Mouse (Mus musculus) neutrophil, adult 5-6 weeks (primary cell): Measurements from ENCODE around the gene Haspin. TPM values are rescaled to one million over a fixed set of nuclear protein-coding genes. Genes with fewer than 3 reads are reported as not detected.
"Not testable (repeated sequence)": the region's sequence is repeated elsewhere in the genome, so short reads cannot be mapped to it uniquely, and the experiment has no call there.

Source experiments
- ATAC-seq: fragments of 151-379, 151-347 bp; 2 replicates; pipeline ENCODE4 v1.8.0; 2017; ENCODE audit warnings: mild to moderate bottlenecking, moderate TSS enrichment; ENCODE audit not compliant: insufficient number of reproducible peaks, poor library complexity, low FRiP score, severe bottlenecking; ENCODE audit errors: extremely low read depth
- total RNA-seq: library from RNA; stranded (forward); fragments of 200-1000 nt; gene quantifications from 2 replicates; pipeline ENCODE4 v1.2.3, GENCODE M21; 2017

The Haspin gene
- total RNA-seq, 1 experiment from 2014 or later: 4.3 TPM

DNA sequence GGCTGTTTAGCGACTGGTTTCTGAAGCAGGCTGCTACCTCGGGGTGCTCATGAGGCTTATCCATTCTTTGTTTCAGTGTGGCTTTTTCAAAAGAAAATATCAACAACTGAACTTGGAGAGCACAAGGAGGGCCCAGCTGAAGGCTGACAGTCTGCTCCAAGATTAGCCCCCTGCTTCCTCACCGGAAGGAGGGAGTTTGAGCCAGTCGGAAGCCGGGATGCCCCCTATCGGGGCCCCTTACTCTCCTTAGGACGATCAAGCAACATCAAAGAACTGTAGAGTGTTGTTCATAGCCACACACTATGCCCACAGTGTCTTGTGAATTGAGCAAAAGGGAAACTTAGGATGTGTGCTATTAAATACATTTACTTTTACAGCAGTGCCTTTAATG is 8.9 kb upstream of the Haspin start:
- ATAC-seq: no peak

DNA sequence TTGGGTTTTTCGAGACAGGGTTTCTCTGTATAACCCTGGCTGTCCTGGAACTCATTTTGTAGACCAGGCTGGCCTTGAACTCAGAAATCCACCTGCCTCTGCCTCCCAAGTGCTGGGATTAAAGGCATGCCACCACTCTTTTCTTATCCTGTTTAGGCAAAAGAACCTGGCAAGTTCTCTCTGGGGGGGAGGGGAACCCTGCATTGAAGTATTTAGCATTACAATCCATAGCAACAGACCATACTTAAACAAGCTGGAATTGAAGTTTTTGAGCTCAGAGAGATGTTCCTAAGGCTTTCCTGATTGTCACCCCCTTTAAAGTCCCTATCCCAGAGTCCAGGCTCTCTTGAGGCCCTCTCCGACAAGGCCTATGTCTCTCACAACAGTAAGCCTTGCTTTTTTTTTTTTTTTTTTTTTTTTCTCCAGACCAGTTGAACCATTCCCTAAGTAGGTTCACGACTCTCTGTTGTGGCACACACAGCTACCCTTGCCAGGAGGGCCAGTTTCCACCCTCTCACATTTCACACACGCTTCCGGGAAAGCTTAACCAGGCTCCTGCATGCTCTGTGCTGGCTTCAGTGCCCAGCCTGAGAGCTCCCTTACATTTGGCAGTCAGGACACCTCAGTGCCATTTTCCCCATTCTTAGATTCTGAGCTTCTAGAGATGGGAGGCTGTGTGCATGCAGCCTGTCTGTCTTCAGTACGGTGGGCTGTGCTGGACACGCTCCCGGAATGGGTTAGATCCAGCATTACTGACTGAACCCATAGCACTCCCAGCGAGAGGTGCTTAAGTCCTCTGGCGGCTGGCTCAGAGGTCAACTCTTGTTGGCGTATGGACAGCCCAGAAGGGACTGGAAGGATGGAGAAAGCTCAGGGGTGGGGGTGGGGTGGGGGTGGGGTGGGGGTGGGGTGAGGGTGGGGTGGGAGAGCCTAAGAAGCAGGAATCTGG is 8.2 kb upstream of the Haspin start:
- no peak for ATAC-seq

DNA sequence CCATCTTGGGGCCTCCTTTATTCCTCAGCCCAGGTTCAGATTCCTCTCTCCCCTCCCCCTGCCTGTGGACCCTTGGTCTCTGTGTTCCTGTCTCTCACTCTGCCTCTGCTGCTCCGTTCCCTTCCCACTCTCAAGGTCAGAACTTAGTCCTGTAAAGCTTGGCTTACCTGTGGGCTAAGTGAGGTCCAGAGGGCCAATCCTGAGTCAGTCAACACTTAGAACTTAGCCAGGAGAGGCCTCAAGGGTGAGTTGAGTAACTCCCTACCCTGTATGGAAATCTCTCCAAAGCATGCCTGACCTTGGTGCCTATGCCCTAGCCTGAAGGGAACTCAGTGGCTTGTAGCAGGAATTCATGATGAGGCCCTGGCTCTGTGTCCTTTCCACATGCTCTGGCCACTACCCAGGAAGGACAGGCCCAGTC is 6.2 kb upstream of the Haspin start:
- no peak for ATAC-seq

DNA sequence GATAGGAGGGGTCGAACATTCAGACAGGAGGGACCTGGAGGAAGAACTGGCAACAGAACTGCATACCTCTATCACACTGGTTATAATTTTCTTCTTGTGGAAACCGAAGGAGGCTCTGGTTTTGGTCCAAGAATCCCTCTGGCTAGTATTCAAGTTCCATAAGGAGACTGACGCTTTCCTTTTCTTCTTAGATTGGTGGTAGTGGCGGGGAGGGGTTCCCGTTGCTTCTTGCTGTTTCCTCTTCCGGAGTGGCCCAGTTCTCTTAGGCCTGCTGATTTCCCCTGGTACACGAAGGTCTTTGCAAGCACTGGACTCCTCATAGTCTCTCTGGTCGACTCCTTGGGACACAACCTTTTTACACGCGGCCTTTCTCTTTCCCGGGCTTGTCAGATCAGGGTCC is 978 bp downstream of the Haspin start:
- no peak for ATAC-seq

DNA sequence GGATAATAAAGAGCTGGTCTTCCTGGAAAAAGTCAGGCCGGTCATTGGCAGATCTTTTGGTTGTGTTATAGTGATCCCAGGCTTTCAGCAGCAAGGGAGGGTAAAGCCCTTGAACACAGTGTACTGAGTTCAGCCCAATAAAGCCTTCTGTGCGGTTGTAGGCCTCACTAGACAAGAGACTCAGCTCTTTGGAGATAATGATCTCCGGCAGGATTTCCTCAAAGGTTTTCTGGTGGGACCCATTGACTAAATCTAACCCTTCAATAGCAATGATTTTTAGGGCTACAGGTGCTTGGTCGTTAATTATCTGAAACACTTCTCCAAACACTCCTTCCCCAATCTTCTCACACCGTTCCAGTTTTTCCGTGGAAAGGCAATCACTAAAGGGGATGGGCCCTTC is 1.5 kb downstream of the Haspin start:
- ATAC-seq: no peak

DNA sequence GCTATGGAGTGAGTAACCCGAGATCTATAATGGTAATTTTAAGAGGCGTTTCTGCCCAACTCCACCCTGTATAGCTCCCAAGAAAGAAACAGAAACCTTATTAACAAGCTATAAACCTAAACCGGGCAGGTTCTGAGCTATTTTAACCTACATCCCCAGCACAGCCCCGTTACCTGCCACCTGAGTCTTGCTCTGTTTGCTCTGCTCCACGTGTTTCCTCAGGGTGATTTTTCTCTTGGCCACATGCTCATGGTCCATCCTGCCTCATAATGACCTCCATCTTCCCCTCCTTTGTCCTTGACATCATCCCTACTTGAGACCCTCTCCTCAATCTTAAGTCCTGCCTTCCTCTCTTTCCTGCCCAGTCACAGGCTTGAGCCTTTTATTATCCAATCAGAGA is 3.9 kb downstream of the Haspin start:
- no peak for ATAC-seq

DNA sequence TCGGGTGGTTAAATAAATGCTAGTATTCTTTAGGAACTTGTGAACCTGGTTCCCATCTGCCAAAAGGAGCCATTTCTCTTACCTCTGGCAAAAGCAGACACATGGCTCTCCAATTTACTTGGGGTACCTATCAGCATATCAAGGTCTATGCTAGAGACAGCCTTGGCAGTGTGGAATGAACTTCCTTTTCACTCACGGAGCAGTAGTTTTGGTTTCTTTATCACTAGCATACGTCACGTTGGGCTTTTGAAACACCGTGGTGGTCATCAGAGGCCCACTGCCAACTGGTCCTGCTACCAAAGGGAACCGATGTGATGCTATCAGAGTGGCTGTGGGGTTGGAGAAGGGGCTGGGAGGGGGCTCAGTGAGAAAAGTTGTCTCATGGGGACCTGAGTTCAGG is 5.1 kb downstream of the Haspin start:
- peak; percentile 24; the same call in 1 of the 2 replicates for ATAC-seq

DNA sequence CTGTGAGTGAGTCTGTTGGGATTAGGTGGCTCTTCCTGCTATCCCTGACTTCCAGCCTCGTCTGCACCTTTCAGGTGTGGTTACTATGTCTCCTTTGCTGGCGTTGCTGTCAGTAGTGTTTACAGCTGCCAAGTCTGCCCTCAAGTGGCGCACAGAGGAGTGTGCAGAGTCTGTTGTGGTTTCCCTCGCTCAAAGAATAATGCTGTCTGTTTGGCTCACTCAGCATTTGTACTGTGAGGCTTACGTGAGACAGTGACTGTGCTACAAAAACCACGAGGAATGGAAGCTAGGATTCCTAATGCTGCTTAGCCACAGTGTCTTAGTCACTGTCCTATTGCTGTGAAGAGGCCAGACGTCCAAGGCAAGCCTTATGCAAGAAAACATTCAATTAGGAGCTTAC is 7.1 kb downstream of the Haspin start:
- ATAC-seq: peak; percentile 35; the same call in 1 of the 2 replicates

DNA sequence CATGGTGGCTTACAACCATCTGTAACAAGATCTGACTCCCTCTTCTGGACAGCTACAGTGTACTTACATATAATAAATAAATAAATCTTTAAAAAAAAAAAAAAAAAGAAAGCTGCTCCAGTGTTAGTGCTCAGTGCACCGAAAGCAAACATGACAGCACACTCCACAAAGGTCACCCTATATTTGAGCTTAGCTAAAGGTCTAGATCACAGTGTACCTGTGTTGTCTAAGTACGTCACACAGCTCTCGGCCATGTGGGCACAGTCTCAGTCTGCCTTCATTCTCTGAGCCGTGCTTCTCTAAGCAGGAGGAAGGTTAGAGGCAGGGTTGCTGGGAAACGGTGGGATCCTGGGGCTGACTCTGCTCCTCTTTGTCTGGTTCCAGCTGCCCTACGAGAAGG is 11.6 kb downstream of the Haspin start:
- no peak for ATAC-seq

DNA sequence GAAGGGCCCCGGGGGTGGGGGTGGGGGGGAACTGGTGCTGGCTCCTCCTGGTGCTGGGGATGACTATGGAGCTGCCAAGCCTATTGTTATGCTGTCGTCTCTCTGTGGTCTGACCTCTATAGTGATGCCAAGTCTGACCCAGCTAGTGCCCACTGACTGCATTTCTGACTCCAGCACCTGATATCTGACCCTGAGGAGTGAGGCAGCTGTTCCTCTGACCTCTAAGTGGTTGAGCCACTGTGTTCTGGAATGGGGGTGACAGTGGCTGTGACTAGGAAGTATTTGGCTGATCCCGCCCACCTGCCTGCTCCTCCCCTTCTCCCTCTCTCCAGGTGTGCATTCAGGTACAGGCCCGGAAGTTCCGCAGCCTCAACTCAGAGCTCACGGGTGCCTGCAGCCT is 26.7 kb downstream of the Haspin start:
- no peak for ATAC-seq

DNA sequence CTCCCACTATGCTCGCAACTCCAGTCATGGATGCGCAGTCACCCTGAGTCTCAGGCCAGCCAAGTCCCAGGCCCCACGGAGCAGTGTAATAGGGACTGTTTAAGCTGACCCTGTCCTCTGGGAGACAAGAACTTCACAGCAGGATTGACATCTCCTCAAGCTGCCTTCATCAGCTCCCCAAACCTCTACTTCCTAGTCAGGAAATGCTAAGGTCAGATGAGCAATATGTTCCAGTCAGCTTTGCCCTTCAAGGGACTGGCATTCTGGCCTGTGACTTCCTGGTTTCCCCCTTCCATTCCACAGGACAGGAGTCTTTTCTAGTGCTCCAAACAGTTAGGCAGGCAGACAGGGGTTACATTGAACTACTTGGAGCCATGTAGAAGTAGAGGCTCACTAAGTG is 28.2 kb downstream of the Haspin start:
- no peak for ATAC-seq

DNA sequence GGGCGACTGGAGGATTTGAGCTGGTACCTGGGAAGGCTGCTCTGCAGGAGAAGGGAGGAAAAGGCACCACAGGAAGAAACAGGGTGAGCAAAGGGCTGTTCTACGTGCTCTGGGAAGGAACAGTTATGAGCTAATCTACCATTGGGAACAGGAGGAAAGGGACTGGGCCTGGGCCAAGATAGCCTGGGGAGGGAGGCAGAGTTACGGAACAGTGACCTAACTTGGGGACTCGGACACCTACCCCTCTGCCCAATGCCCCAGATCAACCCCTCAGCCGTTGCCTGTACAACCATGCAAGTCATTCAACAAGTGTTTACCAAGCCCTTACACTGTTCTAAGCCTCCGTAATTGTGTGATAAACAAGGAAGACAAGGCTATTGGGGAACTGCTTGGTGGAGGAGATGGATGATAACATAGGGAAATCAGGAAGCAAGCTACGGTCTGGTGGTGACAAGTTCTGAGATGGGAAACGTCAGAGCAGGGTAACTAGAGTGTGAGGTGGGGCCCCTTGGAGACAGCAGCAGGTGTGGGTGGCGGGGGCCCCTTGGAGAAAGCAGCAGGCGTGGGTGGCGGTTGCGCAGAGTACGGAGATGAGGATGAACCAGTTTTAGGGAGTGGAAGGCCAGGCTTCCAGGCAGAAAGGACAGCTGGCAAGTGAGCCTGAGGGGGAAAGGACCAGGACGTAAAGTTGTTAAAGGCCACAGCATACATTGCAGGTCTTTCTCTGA is 29.0 kb downstream of the Haspin start:
- no peak for ATAC-seq

DNA sequence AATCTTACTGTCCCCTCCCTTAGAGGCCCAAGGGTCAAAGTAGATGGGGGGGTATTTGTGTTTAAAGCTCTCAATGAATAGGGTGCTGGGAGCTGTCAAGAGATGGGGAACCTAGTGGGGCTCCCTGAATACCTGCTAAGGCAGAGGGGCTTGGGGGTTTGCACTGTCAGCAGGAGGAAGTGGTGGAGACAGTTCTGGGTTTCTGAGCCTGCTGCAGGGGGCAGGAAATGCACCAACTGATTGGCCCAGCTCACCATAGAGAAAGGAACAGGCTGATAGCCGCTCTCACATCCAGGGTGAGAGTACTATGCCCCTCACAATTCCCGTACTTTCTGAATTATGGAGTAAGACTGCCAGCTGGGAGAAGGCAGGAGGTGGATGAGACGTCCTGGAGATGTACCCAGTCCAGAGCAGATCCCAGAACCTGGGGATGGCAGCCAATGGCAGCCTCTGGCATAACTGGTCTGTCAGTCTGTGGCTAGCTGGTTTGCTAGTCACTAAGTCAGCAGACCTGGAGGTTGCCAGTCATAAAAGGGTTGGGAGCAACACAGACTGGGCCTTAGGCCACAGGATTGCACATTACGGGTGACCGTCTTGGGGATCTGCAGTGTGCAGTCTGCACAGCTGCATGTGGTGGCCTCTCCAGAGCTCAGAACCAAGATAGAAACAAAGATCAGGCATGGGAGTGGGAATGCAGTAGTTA is 29.7 kb downstream of the Haspin start:
- ATAC-seq: no peak

DNA sequence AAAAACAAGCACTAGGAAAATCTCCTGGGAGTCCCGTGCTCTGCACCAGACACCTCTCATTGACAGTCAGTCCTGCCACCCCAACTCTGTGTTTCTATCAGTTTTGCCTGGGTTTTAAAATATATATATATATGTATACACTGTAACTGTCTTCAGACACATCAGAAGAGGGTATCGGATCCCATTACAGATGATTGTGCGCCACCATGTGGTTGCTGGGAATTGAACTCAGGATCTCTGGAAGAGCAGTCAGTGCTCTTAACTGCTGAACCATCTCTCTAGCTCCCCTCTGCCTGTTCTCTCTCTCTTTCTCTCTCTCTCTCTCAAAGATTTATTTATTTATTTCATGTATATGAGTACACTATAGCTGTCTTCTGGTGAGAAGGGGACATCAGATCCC is 30.7 kb downstream of the Haspin start:
- not testable (repeated sequence) for ATAC-seq

DNA sequence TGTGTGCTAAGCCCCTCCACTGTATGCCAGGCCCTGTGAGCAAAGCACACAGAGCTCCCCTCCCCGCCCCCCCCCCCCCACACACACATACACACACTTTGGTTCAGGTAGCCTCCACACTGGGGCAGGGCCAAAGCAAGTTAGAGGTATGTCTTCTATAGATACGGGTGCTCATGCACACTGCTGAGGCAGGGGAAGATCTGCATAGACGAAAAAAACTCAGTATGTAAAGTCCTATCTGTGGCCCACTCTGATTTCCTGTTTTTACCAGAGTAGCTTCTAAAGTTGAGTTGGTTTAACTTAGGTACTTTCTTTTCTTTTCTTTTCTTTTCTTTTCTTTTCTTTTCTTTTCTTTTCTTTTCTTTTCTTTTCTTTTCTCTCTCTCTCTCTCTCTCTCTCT is 32.8 kb downstream of the Haspin start:
- ATAC-seq: no peak

DNA sequence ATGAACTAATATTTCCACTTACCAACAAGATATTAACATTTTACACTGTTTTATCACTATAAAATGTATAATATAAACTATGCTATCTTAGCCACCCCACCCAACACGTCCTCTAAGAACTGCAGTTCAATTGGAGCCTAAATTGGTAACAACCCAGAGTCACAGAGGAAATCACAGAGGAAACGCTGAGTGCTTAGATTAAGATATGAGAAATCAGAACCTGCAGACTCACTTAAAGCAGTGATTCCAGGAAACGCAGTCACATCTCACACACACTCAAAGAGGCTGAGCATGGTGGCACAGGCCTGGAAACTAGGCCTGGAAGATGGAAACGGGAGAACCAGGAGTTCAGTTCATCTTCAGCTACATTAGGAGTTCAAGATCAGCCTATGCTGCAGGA is 36.8 kb downstream of the Haspin start:
- ATAC-seq: no peak

DNA sequence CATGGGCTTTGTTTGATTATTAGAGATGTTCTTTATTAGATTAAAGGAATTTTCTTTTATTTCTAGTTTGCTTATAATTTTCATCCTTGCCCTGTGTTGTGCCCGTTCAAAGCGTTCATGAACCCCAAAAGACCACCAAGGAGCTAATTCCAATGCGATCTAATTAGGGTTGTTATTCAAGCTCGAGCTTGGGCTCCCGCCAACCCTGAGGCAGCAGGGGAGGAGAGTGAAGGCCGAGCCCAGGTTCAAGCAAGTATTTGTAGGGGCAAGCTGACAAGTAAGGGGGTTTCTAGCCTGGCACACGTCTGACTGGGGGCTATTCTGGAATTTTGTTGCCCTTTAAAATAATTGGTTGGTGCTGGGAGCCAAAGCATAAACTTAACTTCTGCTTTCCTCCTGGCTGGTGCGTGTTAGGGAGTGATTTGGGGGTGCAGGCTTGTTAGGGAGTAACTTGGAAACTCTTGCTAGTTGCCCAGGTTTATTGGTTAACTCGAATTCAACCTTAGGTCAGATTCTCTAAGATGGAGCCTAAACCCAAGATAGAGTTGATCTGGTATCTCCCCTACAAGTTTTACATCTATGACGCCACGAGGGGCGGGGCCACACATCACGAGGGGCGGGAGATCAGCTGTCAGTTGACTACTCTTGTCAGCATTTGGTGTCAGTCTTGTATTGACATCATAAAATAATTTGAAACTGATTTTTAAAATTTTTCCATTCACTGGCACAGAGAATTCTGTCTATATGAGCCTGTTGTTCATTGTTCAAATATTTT is 37.9 kb downstream of the Haspin start:
- ATAC-seq: no peak

DNA sequence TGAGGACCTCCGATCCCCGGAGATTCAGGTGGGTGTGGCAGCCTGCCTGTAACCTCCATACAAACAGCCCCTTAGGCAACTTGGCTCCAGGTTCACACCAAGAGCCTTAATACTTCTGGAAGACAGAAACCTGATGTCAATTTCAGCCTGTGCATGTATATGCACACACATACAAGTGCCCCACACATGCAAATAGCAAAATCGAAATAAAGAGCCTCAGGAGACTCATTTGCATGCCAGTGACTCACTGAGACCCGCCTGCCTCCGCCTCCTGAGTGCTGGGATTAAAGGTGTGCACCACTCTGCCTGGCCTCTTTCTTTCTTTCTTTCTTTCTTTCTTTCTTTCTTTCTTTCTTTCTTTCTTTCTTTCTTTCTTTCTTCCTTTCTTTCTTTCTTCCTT is 39.2 kb downstream of the Haspin start:
- no peak for ATAC-seq
